Mouse (Mus musculus): ENCODE results near the gene Lmx1b.

Gene Lmx1b

GRCm38 (mm10) chr2:33643721-33644713 lies 3.7 kb upstream of the Lmx1b start:
- DNase-seq: no peak

DNA sequence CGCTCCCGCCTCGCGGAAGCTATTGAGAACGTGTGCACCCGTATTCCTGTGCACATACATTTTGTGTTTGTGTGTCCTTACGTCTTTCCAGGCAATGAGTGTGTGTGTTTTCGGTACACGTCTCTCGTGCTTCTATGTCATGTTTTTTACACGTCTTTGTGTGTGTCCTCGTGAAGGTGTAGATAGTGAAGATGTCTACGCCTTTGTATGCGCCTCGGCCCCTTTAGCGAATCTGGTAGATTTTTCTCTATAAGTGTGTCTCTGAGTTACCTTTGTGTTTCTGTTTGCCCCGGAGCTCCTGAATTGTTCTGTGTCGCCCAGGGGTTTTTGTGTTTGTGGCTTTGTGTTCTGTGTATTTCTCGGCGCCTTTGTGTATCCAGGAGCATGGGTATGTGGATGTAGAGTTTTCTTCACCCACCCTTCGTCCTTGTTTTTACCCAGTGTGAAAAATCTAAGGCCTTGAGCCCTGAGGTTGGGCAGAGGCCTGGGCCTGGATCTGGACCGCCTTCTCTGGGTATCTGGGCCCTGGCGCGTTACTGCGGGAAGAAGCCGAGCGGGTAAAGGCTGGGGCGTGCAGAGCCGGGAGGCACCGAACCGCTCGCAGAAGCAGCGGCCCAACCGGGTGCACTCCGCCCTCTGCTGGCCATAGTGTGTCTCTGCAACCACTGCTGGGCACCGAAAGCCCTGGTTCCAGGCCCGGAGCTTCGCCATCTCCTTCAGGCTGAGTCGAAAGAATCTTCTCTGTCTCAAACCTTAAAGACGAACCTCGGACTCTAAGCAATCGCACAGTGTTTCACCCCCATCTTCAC lies 2.5 kb upstream of the Lmx1b start:
- peak; percentile 85 for DNase-seq

DNA sequence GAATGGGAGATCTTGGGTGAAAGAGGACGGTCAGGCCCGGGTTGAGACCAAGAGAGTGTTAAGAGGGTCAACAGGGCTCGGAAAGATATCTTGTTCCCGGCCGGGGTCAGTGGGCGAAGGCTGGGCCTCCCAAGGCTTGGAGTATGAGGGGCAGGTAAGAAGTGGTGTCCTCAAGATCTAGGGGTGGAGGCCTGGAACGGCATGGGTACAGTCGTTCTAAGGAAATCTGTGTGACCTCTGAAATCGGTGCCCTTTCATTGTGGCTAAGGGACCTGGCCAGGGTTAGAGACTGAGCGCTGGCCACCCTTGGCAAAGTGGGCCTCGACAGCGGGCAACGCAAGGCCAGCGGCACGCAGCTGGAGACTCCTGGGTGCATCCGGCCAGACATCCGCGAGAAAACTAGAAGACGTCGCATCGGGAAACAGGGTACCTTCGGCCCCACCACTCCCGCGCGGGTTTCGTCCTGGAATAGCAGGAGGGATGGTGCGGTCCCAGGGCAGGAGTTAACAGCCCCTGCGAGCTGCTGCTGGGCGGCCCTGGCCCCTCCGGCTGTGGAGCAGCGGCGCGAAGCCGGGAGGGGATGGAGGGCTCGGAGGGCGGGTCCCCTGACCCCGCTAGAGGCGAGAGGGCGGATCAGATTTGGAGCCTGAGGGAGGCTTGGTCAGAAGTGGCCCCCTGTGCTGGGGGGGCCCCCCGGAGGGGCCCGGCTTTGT lies 1.7 kb upstream of the Lmx1b start:
- DNase-seq: no peak

DNA sequence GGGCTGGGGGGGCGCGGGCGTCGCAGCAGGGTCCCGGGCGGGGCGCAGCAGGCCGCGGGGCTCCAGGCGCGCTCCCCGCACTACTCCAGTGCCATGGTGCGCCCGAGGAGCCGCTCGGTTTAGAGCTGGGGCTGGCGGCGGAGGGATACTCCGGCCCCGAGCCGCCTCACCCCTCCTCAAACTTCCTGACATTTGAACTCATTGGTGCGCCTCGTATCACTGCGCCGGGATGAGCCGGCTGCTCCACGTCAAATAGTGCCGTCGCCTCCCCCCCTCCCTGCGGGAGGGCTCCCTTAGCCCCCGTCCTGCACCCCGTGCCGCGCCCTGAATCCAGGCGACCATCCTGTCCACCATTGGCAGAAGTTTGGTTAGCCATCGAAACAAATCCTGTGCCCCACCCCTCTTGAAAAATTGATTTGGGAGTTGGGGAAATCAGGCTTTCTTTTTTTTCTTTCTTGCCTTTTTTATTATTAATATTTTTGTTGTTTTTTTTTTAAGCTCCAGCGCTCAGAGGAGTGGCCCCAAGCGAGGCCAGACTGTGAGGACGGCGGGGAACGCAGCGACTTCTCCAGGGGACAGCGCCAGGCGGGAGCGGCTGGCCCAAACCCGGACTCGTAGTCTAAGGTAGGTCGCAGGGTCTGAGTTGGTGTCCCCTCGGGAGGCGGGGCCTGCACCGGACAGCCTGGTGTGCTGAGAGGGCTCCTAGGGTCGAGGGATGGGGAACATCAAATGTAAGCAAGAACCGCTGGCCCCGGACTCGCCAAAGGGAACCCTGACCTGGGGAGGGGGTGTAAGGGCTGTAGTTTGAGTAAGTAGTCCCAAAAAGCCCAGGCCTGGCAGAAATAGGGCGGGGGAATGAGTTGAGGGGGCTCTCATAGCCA lies 907 bp upstream of the Lmx1b start:
- DNase-seq: peak; percentile 66

DNA sequence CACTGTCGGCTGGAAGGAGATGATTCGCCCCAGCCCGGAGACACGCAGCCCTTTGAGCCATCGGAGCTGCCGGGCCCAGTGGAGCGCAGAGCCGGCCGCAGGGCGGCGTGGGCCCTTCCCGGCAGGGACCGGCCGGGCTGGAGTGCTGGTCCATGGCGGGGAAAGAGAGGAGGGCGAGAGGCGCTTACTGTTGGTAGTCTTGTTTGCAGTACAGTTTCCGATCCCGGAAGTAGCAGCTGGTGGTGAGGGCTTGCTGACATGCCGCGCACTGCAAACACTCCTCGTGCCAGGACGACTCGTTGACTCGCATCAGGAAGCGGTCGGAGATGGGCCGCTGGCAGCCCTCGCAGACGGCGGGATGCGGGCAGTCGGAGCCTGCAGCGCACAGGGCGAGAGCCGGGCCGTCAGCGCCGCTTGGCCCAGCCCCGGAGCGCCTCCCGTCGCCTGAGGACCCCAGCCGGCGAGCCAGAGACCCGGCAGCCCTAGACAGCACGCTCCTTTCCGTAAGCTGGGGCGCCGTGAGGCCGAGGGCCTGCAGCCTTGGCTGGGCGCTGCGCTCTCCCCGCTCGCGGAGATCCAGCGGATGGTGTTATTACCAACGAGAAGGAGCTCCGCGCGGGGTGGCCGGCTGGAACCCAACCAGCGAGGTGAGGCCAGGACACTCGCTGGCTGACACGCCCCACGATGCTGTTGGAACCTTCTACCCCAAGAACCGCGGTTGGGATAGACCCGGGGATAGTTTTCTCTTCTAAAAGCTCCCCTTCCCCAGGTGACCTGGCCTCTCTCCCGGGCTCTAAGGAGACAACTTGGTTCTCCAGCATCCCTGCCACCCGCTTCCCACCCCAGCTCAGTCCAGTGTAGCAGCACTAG lies 775 bp downstream of the Lmx1b start:
- DNase-seq: peak; percentile 57

GRCm38 (mm10) chr2:33638141-33638733 lies 2.1 kb downstream of the Lmx1b start:
- no peak for DNase-seq

DNA sequence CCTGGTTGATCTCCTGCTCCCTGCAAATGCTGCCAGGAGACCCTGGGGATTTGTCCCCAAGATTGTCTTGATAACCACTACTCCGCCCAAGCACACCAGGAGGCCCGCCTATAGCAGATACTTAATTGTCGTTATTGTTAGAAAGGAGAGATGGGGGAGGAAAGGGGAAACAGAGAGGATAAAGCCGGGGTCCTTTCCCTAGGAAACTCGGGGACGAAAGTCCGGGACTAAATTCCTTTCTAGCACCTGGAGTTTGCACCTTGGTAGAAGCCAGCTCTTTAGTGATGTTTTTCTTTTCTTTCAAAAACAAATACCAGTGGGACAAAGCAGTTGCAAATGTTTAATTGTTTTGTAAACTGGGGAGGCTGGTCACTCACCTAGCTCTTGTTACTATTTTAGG lies 3.0 kb downstream of the Lmx1b start:
- DNase-seq: no peak

GRCm38 (mm10) chr2:33636628-33637188 lies 3.6 kb downstream of the Lmx1b start:
- no peak for DNase-seq

DNA sequence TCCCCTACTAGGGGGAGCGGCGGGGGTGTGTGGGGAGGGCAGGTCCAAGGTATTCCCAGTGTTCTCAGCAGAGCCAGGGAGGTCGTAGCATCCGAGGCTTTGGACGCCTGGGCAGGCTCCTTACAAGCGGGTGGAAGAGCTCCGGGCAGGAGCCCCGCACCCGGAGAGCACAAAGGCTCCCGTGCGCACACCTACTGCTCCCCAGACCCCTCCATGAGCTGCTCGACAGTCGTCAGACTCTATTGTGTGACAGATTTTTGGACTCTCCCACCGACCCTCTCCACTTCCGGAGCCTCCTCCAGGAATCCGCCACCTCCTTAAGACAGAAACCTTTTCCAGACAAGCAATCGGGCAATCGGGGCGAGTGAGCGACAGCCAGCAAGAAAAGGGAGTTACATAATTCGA lies 4.2 kb downstream of the Lmx1b start:
- no peak for DNase-seq

GRCm38 (mm10) chr2:33635323-33636116 lies 4.8 kb downstream of the Lmx1b start:
- DNase-seq: no peak

- DNase-seq: no peak
Measured at GRCm38 (mm10) chr2:33634481-33635090, 5.7 kb downstream of the Lmx1b start.

DNA sequence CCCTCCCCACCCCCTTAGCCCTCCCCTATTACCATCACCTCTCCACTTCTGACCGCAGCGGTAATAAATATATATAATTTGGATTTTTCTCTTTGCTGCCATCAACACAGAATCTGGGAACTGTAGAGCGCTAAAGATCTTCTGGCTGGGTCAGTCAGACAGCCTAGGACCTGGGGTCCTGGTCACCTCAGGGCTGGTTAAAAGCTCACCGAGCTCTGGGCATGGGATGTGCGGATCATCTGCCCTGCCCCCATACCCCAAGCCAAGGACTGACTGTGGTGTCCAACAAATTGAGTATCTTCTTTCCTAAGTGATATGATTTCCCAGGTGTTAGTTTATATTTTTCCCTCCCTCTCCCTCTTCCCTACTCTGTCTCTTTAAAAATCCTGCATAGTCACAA lies 6.4 kb downstream of the Lmx1b start:
- DNase-seq: no peak

GRCm38 (mm10) chr2:33633237-33633636 lies 7.1 kb downstream of the Lmx1b start:
- DNase-seq: no peak

DNA sequence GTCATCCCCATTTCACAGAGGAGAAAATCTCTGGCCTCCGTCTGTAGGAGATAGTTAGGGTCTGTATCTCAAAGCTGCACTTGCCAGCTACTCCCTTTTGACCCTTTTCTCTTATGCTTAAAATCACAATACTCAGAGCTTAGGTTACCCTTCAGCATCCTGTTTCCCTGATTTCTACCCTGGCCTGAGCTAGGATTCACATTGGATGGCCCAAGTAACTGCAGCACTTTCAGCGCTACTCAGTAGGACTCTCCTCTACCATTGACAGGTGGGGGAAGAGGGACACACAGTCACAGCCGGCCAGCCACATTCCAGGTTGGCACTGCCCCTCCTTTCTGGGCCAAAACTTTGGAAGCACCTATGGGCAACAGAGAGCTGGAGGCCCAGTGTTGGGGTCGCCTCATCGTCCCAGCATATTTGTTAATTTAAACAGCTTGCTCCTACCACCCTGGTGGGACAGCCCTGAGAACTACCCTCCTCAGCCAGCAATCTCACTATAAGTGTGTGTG lies 7.7 kb downstream of the Lmx1b start:
- no peak for DNase-seq

DNA sequence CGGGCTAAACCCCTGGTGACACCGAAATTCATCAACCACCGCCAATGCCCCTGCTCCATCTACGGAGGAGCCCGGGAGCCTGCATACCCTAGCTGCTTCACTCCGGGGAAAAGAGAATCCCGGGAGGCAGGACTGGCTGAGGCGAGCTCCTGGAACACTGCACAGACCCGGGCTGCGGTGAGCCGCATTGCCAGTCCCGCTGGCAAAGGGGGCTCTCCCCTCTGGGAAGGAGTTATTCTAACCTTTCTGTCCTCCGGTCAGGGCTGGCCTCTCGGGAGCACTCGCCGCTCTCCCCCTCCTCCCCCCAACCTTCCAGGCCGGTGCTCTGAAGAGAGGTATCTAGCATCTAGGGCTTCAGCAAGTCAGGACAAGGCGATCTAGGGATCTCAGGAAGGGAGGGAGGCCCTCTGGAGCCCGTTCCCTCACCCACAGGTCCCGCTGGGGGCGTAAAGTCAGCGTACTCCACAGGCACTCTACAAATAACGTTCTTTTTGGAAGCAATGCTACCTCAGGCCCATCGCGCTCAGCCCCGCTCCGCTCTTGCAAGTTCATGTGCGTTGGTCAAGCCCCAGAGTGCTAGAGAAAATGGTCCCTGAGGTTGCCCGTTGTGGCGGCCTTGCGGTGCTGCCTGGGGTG lies 8.5 kb downstream of the Lmx1b start:
- DNase-seq: no peak

DNA sequence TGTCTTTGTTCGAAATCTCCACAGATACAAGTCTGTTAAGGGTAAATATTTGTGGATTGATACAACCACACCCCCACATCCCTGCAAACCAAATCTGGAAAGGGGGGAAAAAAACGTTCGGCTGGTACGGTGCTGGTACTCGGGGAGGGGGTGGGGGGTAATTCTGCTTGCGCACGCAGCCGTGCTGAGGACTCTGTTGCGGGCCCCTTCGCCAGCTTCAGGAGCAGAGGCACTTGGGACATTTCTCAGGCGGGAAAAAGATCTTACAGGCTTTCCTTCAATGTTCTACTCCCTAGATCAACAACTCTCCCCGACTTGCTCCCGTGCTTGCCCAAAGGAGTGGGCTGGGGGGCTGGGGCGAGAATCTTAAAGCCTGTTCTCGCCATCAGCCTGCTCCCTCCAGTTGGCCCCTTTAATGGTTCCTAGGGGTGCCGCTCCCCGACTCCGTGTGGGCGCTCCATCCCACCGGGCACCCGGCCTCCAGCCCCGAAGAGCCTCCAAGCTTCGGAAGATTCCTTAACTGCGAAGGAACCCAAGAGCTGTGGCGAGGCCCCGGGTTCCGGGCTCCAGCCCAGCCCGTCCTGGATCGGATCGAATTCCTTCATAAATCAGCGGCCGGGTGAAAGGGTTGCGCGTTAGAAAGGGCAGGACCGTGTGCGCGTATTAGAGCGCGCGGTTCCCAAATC lies 9.1 kb downstream of the Lmx1b start:
- no peak for DNase-seq
